Mouse (Mus musculus) bone marrow macrophage, adult 2 months (primary cell): ENCODE results near the gene Snx5.

Experiments used
- CTCF ChIP-seq: IDR thresholded peaks from 2 replicates; pipeline ENCODE4 v1.5.1; 2012; ENCODE audit warnings: low read depth, mild to moderate bottlenecking, low read length, moderate library complexity
- POLR2A ChIP-seq: IDR thresholded peaks from 2 replicates; pipeline ENCODE4 v1.6.1; 2012; ENCODE audit warnings: mild to moderate bottlenecking, low read depth, low read length, borderline replicate concordance

DNA sequence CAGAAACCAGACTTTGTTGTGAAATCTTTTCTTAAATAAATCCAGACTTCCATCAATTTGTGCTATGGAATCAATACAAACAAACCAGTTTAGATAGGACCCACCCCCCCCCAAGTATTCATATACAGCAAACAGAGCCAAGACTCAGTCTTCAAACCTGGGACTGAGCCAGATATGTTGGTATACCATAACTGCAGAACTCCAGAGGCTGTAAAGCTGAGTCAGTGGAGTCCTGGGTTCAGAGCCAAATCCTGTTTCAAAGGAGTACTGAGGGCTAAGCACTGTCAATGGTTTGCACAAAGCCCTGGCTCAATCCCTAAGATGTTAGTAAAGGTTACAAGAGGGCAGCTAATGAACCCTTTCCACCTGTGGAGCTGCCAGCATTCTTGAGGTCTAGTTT, 20.6 kb downstream of the Snx5 start:
- no peak for TF ChIP-seq CTCF
- TF ChIP-seq POLR2A: no peak
